Mouse (Mus musculus): ENCODE results near the gene Glipr1l2.
"Not testable (repeated sequence)": the region's sequence is repeated elsewhere in the genome, so short reads cannot be mapped to it uniquely, and the experiment has no call there.

Glipr1l2 gene

DNA sequence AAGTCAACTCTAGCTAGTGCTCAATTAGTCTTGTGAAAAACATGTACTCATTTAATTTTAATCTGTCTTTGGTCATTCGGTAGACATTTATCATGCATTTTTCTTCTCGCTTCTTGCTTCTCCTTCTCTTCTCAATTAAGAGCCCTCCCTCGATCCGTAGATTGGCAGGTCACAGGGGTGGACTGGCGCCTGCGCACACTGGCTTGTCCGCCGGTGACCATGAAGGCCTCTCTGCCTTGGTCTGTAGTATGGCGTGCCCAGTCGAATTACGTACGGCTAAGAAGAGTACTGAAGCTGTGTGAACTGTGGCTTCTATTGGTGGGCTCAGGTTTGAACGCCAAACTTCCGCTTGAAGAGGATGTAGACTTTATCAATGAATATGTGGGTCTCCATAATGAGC lies at the start of gene Glipr1l2:
Glipr1l2 (plus strand) TSS at position 198 of the 400 bp plus-strand sequence.
- no peak for DNase-seq (ENCODE audit: low spot score)

GRCm38 (mm10) chr10:112043523-112043922 lies 39.6 kb upstream of the Glipr1l2 start:
- not testable (repeated sequence) for DNase-seq (ENCODE audit: low spot score)

GRCm38 (mm10) chr10:112044283-112044682 lies 38.9 kb upstream of the Glipr1l2 start:
- peak; percentile 2 for DNase-seq (ENCODE audit: low spot score)

DNA sequence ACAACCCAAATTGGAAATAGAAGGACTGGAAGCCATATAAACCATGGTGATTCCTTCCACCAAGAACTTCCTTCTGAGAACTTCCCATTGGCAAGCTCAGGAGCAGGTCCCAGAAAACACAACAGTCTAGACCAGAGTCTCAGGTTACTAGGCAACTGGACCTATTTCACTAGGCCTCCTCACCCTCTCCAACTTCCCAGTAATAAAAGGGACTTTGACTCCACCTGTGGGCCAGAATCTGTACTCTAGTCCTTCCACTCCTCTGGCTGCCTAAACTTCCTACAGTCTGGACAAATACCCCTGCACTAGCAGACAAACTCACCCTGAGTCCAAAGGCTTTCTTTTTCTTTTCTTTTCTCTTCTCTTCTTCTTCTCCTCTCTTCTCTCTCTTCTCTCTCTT lies 31.9 kb upstream of the Glipr1l2 start:
- no peak for DNase-seq (ENCODE audit: low spot score)

DNA sequence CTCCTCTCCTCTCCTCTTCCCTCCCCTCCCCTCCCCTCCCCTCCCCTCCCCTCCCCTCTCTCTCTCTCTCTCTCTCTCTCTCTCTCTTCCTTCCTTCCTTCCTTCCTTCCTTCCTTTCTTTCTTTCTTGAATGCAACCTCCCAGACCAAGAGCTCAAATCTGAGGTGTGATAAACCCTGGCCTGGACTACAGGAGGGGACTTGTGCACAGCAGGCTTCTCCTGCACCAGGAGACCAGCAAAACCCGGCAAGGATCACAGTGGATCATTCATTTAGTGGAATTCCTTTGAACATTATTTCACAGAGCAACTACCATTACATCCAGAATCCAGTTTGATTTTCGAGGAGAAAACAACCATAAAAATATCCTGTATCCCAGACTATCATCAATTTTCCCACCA lies 31.2 kb upstream of the Glipr1l2 start:
- DNase-seq (ENCODE audit: low spot score): not testable (repeated sequence)

DNA sequence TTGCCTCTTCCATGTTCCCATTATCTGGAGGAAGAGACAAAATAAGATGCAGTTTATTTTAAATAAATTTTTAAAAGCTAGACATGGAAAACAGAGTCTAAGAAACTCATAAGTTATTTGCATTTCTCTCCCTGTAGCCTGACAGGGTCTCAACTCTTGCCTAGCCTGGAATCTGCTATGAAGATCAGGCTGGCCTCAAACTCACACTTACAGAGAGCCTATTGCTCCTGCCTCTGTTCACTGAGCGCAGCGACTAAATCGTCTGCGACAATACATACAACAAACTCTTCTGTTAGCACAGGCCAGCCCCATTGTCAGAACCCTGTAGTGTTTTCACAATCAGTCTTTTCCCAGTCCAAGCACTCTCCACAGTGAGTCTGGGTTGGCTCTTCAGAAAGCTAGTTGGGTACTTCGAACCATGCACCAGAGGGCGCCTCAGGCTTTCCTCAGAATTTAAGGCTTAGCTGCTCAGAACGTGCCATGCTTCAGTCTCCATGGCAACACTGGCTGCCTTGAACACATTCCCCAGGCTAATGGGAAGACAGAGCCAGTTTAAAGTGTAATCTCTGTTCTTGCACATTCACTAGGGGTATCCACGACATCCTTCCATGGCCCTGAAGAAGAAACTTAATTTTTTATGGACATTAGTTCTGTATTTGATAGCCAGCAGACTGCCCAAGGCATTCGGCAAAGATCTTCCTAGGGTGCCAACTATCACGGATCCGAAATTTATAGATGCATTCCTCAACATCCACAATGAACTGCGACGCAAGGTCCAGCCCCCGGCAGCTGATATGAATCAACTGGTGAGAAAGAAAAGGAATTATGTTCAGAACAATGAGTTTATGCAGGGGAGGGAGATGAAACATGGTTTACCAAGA lies 23.2 kb upstream of the Glipr1l2 start, which contains the start of gene Glipr1l1:
Glipr1l1 (plus strand) TSS at position 488 of the 881 bp plus-strand sequence.
- DNase-seq (ENCODE audit: low spot score): no peak

- not testable (repeated sequence) for DNase-seq (ENCODE audit: low spot score)
These were observed 22.6 kb upstream of the Glipr1l2 start for GRCm38 (mm10) chr10:112060583-112060934.

DNA sequence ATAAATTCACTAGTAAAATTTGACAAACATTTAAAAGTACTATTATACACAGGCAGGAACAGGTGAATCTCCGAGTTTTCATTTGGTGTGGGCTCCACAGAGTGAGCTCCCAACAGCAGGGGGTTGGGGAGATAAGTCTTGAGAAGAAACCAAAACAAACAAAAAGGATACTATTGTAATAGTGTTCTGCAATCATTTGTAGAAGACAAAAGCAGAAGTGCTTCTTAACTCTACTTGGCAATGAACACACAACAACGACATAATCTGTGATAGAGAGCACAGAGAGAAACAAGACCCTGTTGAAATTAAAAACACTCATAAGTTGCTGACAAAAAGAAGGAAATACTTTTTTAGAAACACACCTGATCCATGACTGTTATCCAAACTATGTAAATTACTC lies 3.1 kb upstream of the Glipr1l2 start:
- no peak for DNase-seq (ENCODE audit: low spot score)

DNA sequence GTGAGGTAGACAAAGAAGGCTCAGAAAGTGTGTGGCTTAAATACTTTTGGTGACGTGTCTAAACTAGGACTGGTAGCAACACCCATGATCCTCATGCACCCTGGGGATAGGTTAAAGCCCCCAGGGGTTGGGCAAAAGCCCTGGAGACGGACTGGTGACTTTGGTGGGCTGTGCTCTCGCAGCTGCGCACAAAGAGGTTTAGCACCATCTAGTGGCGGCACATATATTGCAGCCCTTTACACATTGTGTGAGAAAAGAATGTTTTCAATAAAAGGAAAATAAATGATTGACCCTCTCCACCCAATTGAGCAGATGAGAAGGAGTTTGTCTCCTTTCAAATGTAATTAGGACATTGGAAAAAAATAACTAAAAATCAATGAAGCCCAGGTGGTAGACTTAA lies 22.6 kb downstream of the Glipr1l2 start:
- DNase-seq (ENCODE audit: low spot score): peak; percentile 58

- DNase-seq (ENCODE audit: low spot score): no peak
These were observed 27.2 kb downstream of the Glipr1l2 start for GRCm38 (mm10) chr10:112110401-112110800.

- not testable (repeated sequence) for DNase-seq (ENCODE audit: low spot score)
These were observed 41.9 kb downstream of the Glipr1l2 start for GRCm38 (mm10) chr10:112125090-112125489.

DNA sequence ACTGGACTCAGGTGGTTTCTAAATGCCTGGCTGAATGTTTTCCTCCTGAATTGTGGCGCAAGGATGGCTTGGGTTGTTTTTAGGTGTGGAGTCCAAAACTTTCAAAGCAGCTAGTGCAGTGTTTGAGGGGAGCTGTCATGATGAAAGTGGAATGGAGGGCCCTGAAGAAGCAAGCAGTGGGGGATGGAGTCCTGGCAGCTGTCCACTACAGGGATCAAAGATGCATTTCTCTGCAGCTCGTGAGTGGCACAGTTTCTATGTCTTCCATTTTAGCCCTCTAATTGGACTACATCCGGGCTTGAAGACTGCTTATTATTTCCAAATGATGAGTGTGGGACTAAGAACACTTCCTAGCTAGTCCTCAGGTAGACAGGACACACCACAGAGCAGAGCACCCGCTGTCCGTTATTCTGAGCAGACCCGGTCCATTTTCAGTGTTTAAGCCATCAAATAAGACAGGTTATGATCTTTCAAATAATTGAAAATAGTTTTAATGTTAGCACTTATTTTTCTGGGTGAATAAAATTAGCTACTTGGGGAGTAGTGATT lies 44.6 kb downstream of the Glipr1l2 start:
- DNase-seq (ENCODE audit: low spot score): not testable (repeated sequence)

- no peak for DNase-seq (ENCODE audit: low spot score)
These were observed 49.0 kb downstream of the Glipr1l2 start for GRCm38 (mm10) chr10:112132194-112132593.

GRCm38 (mm10) chr10:112138050-112138870 lies 55.1 kb downstream of the Glipr1l2 start:
- no peak for DNase-seq (ENCODE audit: low spot score)

DNA sequence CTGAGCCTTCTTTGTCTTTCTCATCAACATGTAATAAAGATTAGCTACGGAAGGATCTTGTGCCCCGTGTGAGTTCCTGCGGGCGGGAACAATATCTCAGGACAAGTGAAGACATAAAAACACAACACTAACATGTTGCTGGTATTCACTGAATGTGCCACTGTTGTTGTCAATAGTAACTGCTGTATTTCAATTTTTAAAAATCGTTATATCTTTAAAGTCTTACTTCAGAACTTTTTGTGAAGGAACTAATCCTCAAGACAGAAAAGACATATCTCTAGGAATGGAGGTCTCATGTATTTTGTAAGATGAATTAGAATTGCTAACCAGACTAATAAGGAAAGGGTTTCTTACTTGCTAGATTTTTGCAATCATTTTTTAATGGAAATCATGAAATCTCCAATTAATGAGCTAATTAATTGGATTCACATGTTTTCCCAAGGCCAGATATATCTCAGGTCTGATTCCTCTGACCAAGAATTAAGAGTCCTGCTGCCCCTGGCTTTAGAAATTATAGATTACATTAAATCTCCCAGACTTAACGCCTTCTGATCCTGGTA lies 55.8 kb downstream of the Glipr1l2 start:
- no peak for DNase-seq (ENCODE audit: low spot score)

GRCm38 (mm10) chr10:112139834-112140233 lies 56.7 kb downstream of the Glipr1l2 start:
- DNase-seq (ENCODE audit: low spot score): no peak

Measured in T-cell, adult 2 months (primary cell).